Mouse (Mus musculus) midbrain, embryonic 12.5 days (tissue): ENCODE measurements around the gene Cdiptos. TPM values are rescaled to one million over a fixed set of nuclear protein-coding genes. Genes with fewer than 3 reads are reported as not detected.

Experiments
- ATAC-seq: fragments of 200-750 bp; cut with Nextera tagmentation; 2 replicates; pipeline ENCODE4 v1.8.0; 2017; ENCODE audit warnings: low read depth, moderate TSS enrichment, moderate library complexity; ENCODE audit not compliant: low FRiP score
- H3K27ac ChIP-seq: fragments of 300-500 bp; sonication (generic); replicated peaks from 2 replicates; pipeline ENCODE4 v1.5.1; 2016; ENCODE audit warnings: mild to moderate bottlenecking
- H3K27me3 ChIP-seq: fragments of 300-500 bp; sonication (generic); 2 replicates; pipeline ENCODE4 v1.6.1; 2016; ENCODE audit warnings: mild to moderate bottlenecking
- H3K36me3 ChIP-seq: fragments of 300-500 bp; sonication (generic); 2 replicates; pipeline ENCODE4 v1.6.1; 2016
- H3K4me1 ChIP-seq: fragments of 300-500 bp; sonication (generic); 2 replicates; pipeline ENCODE4 v1.6.1; 2016
- H3K4me2 ChIP-seq: fragments of 300-500 bp; sonication (generic); replicated peaks from 2 replicates; pipeline ENCODE4 v1.6.1; 2016; ENCODE audit warnings: mild to moderate bottlenecking, moderate library complexity
- H3K4me3 ChIP-seq: fragments of 300-500 bp; sonication (generic); 2 replicates; pipeline ENCODE4 v1.5.1; 2016; ENCODE audit warnings: mild to moderate bottlenecking
- H3K9ac ChIP-seq: fragments of 300-500 bp; sonication (generic); replicated peaks from 2 replicates; pipeline ENCODE4 v1.6.1; 2016; ENCODE audit warnings: mild to moderate bottlenecking, moderate library complexity
- H3K9me3 ChIP-seq: fragments of 300-500 bp; sonication (generic); 2 replicates; pipeline ENCODE4 v1.6.1; 2016; ENCODE audit warnings: mild to moderate bottlenecking
- WGBS: fragments of 180-500 bp; shearing (Covaris S2); methylation state at CpG from one replicate; pipeline ENCODE4 v1.1.7; 2016; 5-methylcytosine and 5-hydroxymethylcytosine counted together
- polyA plus RNA-seq: library from polyadenylated mRNA; unstranded; fragments of >200 nt; fragmentation: Nextera tagmentation; extraction: Ambion mirVana; gene quantifications from 2 replicates; pipeline ENCODE4 v1.2.1, GENCODE M21; 2016

Cdiptos gene
- polyA plus RNA-seq, 1 experiment from 2014 or later = 1.0 TPM

GRCm38 (mm10) chr7:126961965-126962364 lies 13.9 kb downstream of the Cdiptos start:
- Histone ChIP-seq H3K4me2 (no peak overlapping the region), H3K4me1 (no peaks in the 10 kb centered on the region), H3K9ac (no peak overlapping the region), H3K27me3 (peaks cover 34% of the 10 kb centered on the region), H3K9me3 (no peaks in the 10 kb centered on the region), H3K4me3 (no peak overlapping the region), H3K27ac (no peak overlapping the region), H3K36me3 (peaks cover 24% of the 10 kb centered on the region)
- 89% methylated on average over 4 of the region's 4 CpGs for WGBS
- ATAC-seq = no peak

- WGBS = 88% methylated on average over 5 of the region's 5 CpGs
- H3K27ac ChIP-seq = no peak overlapping the region
- no peak overlapping the region for H3K4me2 ChIP-seq
- H3K9me3 ChIP-seq = no peaks in the 10 kb centered on the region
- no peak overlapping the region for H3K4me3 ChIP-seq
- peaks cover 24% of the 10 kb centered on the region for H3K36me3 ChIP-seq
- no peak for ATAC-seq
- no peak overlapping the region for H3K9ac ChIP-seq
- peaks cover 34% of the 10 kb centered on the region for H3K27me3 ChIP-seq
- H3K4me1 ChIP-seq = no peaks in the 10 kb centered on the region
These were observed 14.8 kb downstream of the Cdiptos start for GRCm38 (mm10) chr7:126961095-126961494.

- peaks cover 34% of the 10 kb centered on the region for H3K27me3 ChIP-seq
- H3K36me3 ChIP-seq = peaks cover 24% of the 10 kb centered on the region
- WGBS = 78% methylated on average over 8 of the region's 9 CpGs
- H3K4me1 ChIP-seq = no peaks in the 10 kb centered on the region
- H3K27ac ChIP-seq = no peak overlapping the region
- ATAC-seq = no peak
- no peak overlapping the region for H3K4me3 ChIP-seq
- no peaks in the 10 kb centered on the region for H3K9me3 ChIP-seq
- no peak overlapping the region for H3K9ac ChIP-seq
- H3K4me2 ChIP-seq = no peak overlapping the region
These were observed 16.1 kb downstream of the Cdiptos start for GRCm38 (mm10) chr7:126959780-126960179.

- Histone ChIP-seq H3K4me3 (no peak overlapping the region), H3K36me3 (peaks cover 9% of the 10 kb centered on the region; the same call in 1 of the 2 replicates), H3K27me3 (peaks cover 32% of the 10 kb centered on the region), H3K9me3 (no peaks in the 10 kb centered on the region), H3K4me2 (no peak overlapping the region), H3K27ac (no peak overlapping the region), H3K9ac (no peak overlapping the region), H3K4me1 (peaks cover 21% of the 10 kb centered on the region)
- no peak for ATAC-seq
- WGBS = 62% methylated on average over 3 of the region's 3 CpGs
These were observed 20.8 kb downstream of the Cdiptos start for GRCm38 (mm10) chr7:126955125-126955524.

- peak overlapping the region; percentile 68; the same call in 1 of the 2 replicates for H3K9ac ChIP-seq
- H3K4me3 ChIP-seq = peak overlapping the region; percentile 51
- no peaks in the 10 kb centered on the region for H3K9me3 ChIP-seq
- no peaks in the 10 kb centered on the region for H3K36me3 ChIP-seq
- H3K4me2 ChIP-seq = peak overlapping the region; percentile 98
- no peak overlapping the region for H3K27ac ChIP-seq
- WGBS = 2% methylated on average over 5 of the region's 8 CpGs
- no peak for ATAC-seq
- peaks cover 45% of the 10 kb centered on the region for H3K27me3 ChIP-seq
- H3K4me1 ChIP-seq = peaks cover 34% of the 10 kb centered on the region
These were observed 23.3 kb downstream of the Cdiptos start for GRCm38 (mm10) chr7:126952646-126953045.

- Histone ChIP-seq H3K27me3 (peaks cover 45% of the 10 kb centered on the region), H3K4me2 (peak overlapping the region; percentile 98), H3K9ac (peak overlapping the region; percentile 68), H3K4me3 (peak overlapping the region; percentile 51), H3K36me3 (0 out of 2 replicates have a peak, but pooled peaks cover 5% of the 10 kb centered on the region), H3K9me3 (no peaks in the 10 kb centered on the region), H3K27ac (peak overlapping the region; percentile 30; the same call in 1 of the 2 replicates), H3K4me1 (peaks cover 34% of the 10 kb centered on the region)
- WGBS = 18% methylated on average over 4 of the region's 4 CpGs
- ATAC-seq = no peak
These were observed 24.2 kb downstream of the Cdiptos start for GRCm38 (mm10) chr7:126951741-126952140.

GRCm38 (mm10) chr7:126950647-126951615 lies 25.0 kb downstream of the Cdiptos start:
- Histone ChIP-seq H3K4me3 (peak overlapping the region; percentile 51), H3K36me3 (0 out of 2 replicates have a peak, but pooled peaks cover 5% of the 10 kb centered on the region), H3K4me2 (peak overlapping the region; percentile 98), H3K4me1 (peaks cover 34% of the 10 kb centered on the region), H3K27ac (peak overlapping the region; percentile 87), H3K9me3 (no peaks in the 10 kb centered on the region), H3K27me3 (peaks cover 45% of the 10 kb centered on the region), H3K9ac (peak overlapping the region; percentile 68)
- 4% methylated on average over 26 of the region's 26 CpGs for WGBS
- peak; percentile 17; the same call in 1 of the 2 replicates for ATAC-seq

GRCm38 (mm10) chr7:126949793-126950646 lies 25.9 kb downstream of the Cdiptos start, which contains the start of gene Sez6l2:
Gene Sez6l2 (plus strand): TSS chr7:126950563.
- Histone ChIP-seq H3K4me1 (peaks cover 34% of the 10 kb centered on the region), H3K4me2 (peak within 1 kb of the TSS; percentile 98), H3K4me3 (peak within 1 kb of the TSS; percentile 51), H3K27me3 (peaks cover 45% of the 10 kb centered on the region), H3K27ac (peak within 1 kb of the TSS; percentile 87), H3K9me3 (no peaks in the 10 kb centered on the region), H3K9ac (peak within 1 kb of the TSS; percentile 68), H3K36me3 (peaks cover 9% of the 10 kb centered on the region; the same call in 1 of the 2 replicates)
- WGBS = under 1% methylated on average over 42 of the region's 42 CpGs
- ATAC-seq = peak; percentile 87

GRCm38 (mm10) chr7:126949403-126949792 lies 26.5 kb downstream of the Cdiptos start, which contains the start of gene Asphd1:
Gene Asphd1 (minus strand): TSS chr7:126949582.
- Histone ChIP-seq H3K4me1 (peaks cover 34% of the 10 kb centered on the region), H3K9ac (peak within 1 kb of the TSS; percentile 68), H3K27ac (peak within 1 kb of the TSS; percentile 87), H3K4me2 (peak within 1 kb of the TSS; percentile 98), H3K27me3 (peaks cover 45% of the 10 kb centered on the region), H3K36me3 (peaks cover 15% of the 10 kb centered on the region; the same call in 1 of the 2 replicates), H3K4me3 (peak within 1 kb of the TSS; percentile 51), H3K9me3 (no peaks in the 10 kb centered on the region)
- ATAC-seq = peak; percentile 52
- under 1% methylated on average over 21 of the region's 21 CpGs for WGBS

- Histone ChIP-seq H3K27ac (peak overlapping the region; percentile 87), H3K36me3 (peaks cover 15% of the 10 kb centered on the region; the same call in 1 of the 2 replicates), H3K4me1 (peaks cover 34% of the 10 kb centered on the region), H3K4me2 (peak overlapping the region; percentile 98), H3K4me3 (peak overlapping the region; percentile 51), H3K9ac (peak overlapping the region; percentile 68), H3K27me3 (peaks cover 43% of the 10 kb centered on the region), H3K9me3 (no peaks in the 10 kb centered on the region)
- ATAC-seq = no peak
- whole genome bisulfite sequencing = 75% methylated on average over 9 of the region's 10 CpGs
These were observed 27.3 kb downstream of the Cdiptos start for GRCm38 (mm10) chr7:126948626-126949025.

GRCm38 (mm10) chr7:126946530-126946929 lies 29.4 kb downstream of the Cdiptos start:
- no peak overlapping the region for H3K9ac ChIP-seq
- 44% methylated on average over 3 of the region's 3 CpGs for WGBS
- H3K27ac ChIP-seq = no peak overlapping the region
- no peak for ATAC-seq
- peaks cover 25% of the 10 kb centered on the region for H3K36me3 ChIP-seq
- H3K4me1 ChIP-seq = peaks cover 26% of the 10 kb centered on the region
- peaks cover 27% of the 10 kb centered on the region for H3K27me3 ChIP-seq
- H3K4me2 ChIP-seq = no peak overlapping the region
- no peak overlapping the region for H3K4me3 ChIP-seq
- no peaks in the 10 kb centered on the region for H3K9me3 ChIP-seq
